Mouse (Mus musculus) stomach, postnatal 0 days (tissue): ENCODE measurements at regions not wholly inside any gene's neighbourhood (a gene's known extent, or its start where the extent isn't known, plus 50 kb on each side); places are given as distances from the start of the nearest gene placed in this dataset.

Experiments
- CTCF ChIP-seq: IDR thresholded peaks from 2 replicates; pipeline ENCODE4 v1.5.1; 2016; ENCODE audit warnings: antibody characterized with exemption, low read depth, mild to moderate bottlenecking, moderate library complexity
- EP300 ChIP-seq: optimal IDR thresholded peaks from 2 replicates; pipeline ENCODE3; 2016; ENCODE audit warnings: antibody characterized with exemption

DNA sequence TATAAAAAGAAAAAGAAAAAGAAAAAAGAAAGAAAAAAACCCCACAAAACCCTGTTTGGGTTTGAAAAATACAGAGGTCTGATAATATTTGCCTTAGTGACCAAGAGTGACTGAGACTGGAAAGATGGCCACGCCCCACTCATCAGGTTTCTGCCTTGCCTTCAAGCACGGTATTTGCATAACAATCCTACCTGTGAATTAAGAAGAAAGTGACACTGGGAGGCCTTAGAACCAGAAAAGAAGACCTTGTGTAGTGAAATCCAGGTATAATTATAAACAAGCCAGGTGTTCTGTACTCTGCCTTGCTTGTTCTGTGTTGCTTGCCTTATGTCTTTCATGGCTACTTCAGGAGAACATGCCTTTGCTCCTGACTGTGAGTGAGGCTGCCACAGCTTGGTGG is 494.6 kb downstream of the Tshz3 start:
- TF ChIP-seq CTCF: no peak
- no peak for TF ChIP-seq EP300
